Mouse (Mus musculus) C2C12 (cell line): ENCODE data around the gene Ppp1r14b. TPM values are rescaled to one million over a fixed set of nuclear protein-coding genes. Genes with fewer than 3 reads are reported as not detected.

Source experiments
- H3K27me3 ChIP-seq: one replicate; pipeline ENCODE4 v1.6.1; 2011; ENCODE audit not compliant: control insufficient read depth, insufficient read depth, insufficient read length
- H3K36me3 ChIP-seq: one replicate; pipeline ENCODE4 v1.6.1; 2011; ENCODE audit not compliant: control insufficient read depth, insufficient read depth
- H3K4me3 ChIP-seq: one replicate; pipeline ENCODE4 v1.5.1; 2011; ENCODE audit warnings: mild to moderate bottlenecking, control low read depth; ENCODE audit not compliant: poor library complexity, insufficient read depth, severe bottlenecking
- H3K79me2 ChIP-seq: one replicate; pipeline ENCODE4 v1.6.1; 2011; ENCODE audit not compliant: control insufficient read depth, insufficient read depth
- H3K79me3 ChIP-seq: one replicate; pipeline ENCODE4 v1.6.1; 2011; ENCODE audit warnings: low read depth, control low read depth
- H3ac ChIP-seq: one replicate; pipeline ENCODE3; 2011; ENCODE audit warnings: low read depth; ENCODE audit not compliant: control insufficient read depth, insufficient read length
- CEBPB ChIP-seq: IDR thresholded peaks from one replicate; pipeline ENCODE4 v1.6.1; 2011; ENCODE audit warnings: low read depth, mild to moderate bottlenecking, control low read depth, moderate library complexity
- CTCF ChIP-seq: IDR thresholded peaks from one replicate; pipeline ENCODE4 v1.5.1; 2011; ENCODE audit not compliant: control insufficient read depth, insufficient read depth, insufficient read length
- FOSL1 ChIP-seq: IDR thresholded peaks from one replicate; pipeline ENCODE4 v1.8.0; 2011; ENCODE audit warnings: mild to moderate bottlenecking, low read length; ENCODE audit not compliant: poor library complexity, insufficient read depth, severe bottlenecking
- MAX ChIP-seq: IDR thresholded peaks from one replicate; pipeline ENCODE4 v1.6.1; 2011; ENCODE audit warnings: mild to moderate bottlenecking, control low read depth
- MYOD1 ChIP-seq: IDR thresholded peaks from one replicate; pipeline ENCODE4 v1.6.1; 2011; ENCODE audit warnings: low read depth; ENCODE audit not compliant: control insufficient read depth, insufficient read length
- MYOG ChIP-seq: IDR thresholded peaks from one replicate; pipeline ENCODE4 v1.6.1; 2011; ENCODE audit not compliant: control insufficient read depth, insufficient read length; ENCODE audit errors: extremely low read depth
- USF1 ChIP-seq: IDR thresholded peaks from one replicate; pipeline ENCODE4 v1.6.1; 2011; ENCODE audit warnings: low read depth, mild to moderate bottlenecking, control low read depth, moderate library complexity
- polyA plus RNA-seq: library from polyadenylated mRNA; unstranded; fragments of >200 nt; fragmentation: generic; extraction: Trizol; gene quantifications from one replicate; pipeline ENCODE4 v1.2.1, GENCODE M21; 2012; ENCODE audit warnings: missing spikeins

Gene Ppp1r14b
- polyA plus RNA-seq, 1 experiment, result 1,811 TPM

- Histone ChIP-seq H3K79me3 (no peaks in the 10 kb centered on the region), H3K27me3 (no peaks in the 10 kb centered on the region), H3K36me3 (peaks cover 7% of the 10 kb centered on the region), H3K4me3 (no peak overlapping the region), H3K79me2 (no peaks in the 10 kb centered on the region), H3ac (no peak overlapping the region)
- no peak for TF ChIP-seq FOSL1
- TF ChIP-seq CTCF, result no peak
- no peak for TF ChIP-seq USF1
- no peak for TF ChIP-seq MYOD1
- no peak for TF ChIP-seq MAX
These were observed 24.7 kb downstream of the Ppp1r14b start for GRCm38 (mm10) chr19:6999360-7000063.

- Histone ChIP-seq H3K79me2 (no peaks in the 10 kb centered on the region), H3K79me3 (no peaks in the 10 kb centered on the region), H3ac (no peak overlapping the region), H3K27me3 (no peaks in the 10 kb centered on the region), H3K4me3 (no peak overlapping the region), H3K36me3 (no peaks in the 10 kb centered on the region)
- TF ChIP-seq MYOG (no peak), CTCF (no peak), MYOD1 (no peak), MAX (no peak), FOSL1 (no peak), CEBPB (no peak), USF1 (no peak)
These were observed 32.3 kb downstream of the Ppp1r14b start for GRCm38 (mm10) chr19:7006892-7007593.

- Histone ChIP-seq H3K36me3 (peaks cover 12% of the 10 kb centered on the region), H3K79me2 (no peaks in the 10 kb centered on the region), H3K4me3 (no peak overlapping the region), H3K79me3 (no peaks in the 10 kb centered on the region), H3K27me3 (no peaks in the 10 kb centered on the region), H3ac (no peak overlapping the region)
- TF ChIP-seq FOSL1 (no peak), USF1 (no peak), CTCF (no peak), MYOG (no peak), MAX (no peak), MYOD1 (no peak), CEBPB (no peak)
These were observed 37.7 kb downstream of the Ppp1r14b start for GRCm38 (mm10) chr19:7012426-7012825.

- no peaks in the 10 kb centered on the region for H3K79me2 ChIP-seq
- H3ac ChIP-seq, result no peak overlapping the region
- peaks cover 17% of the 10 kb centered on the region for H3K36me3 ChIP-seq
- H3K4me3 ChIP-seq, result no peak overlapping the region
- TF ChIP-seq MAX (no peak), CEBPB (no peak), USF1 (no peak), MYOD1 (no peak), MYOG (no peak), FOSL1 (no peak), CTCF (no peak)
- no peaks in the 10 kb centered on the region for H3K27me3 ChIP-seq
- no peaks in the 10 kb centered on the region for H3K79me3 ChIP-seq
These were observed 39.2 kb downstream of the Ppp1r14b start for GRCm38 (mm10) chr19:7013984-7014383.

GRCm38 (mm10) chr19:7014481-7015135, 39.8 kb downstream of the Ppp1r14b start:
- Histone ChIP-seq H3K36me3 (peaks cover 19% of the 10 kb centered on the region), H3K27me3 (no peaks in the 10 kb centered on the region), H3ac (no peak overlapping the region), H3K4me3 (no peak overlapping the region), H3K79me3 (no peaks in the 10 kb centered on the region), H3K79me2 (no peaks in the 10 kb centered on the region)
- TF ChIP-seq USF1 (no peak), CTCF (no peak), MYOG (no peak)
